Mouse (Mus musculus) spleen, adult 12 weeks (tissue): Measurements from ENCODE around the gene Sh3bgrl2.
A peak's percentile ranks its signal among the peaks of the same experiment; 100 is the strongest.
"Not testable (repeated sequence)": the region's sequence is repeated elsewhere in the genome, so short reads cannot be mapped to it uniquely, and the experiment has no call there.

Experiments
- DNase-seq: peaks from one replicate; pipeline ENCODE4 v3.0.0; 2022; ENCODE audit warnings: low spot score

Gene Sh3bgrl2

DNA sequence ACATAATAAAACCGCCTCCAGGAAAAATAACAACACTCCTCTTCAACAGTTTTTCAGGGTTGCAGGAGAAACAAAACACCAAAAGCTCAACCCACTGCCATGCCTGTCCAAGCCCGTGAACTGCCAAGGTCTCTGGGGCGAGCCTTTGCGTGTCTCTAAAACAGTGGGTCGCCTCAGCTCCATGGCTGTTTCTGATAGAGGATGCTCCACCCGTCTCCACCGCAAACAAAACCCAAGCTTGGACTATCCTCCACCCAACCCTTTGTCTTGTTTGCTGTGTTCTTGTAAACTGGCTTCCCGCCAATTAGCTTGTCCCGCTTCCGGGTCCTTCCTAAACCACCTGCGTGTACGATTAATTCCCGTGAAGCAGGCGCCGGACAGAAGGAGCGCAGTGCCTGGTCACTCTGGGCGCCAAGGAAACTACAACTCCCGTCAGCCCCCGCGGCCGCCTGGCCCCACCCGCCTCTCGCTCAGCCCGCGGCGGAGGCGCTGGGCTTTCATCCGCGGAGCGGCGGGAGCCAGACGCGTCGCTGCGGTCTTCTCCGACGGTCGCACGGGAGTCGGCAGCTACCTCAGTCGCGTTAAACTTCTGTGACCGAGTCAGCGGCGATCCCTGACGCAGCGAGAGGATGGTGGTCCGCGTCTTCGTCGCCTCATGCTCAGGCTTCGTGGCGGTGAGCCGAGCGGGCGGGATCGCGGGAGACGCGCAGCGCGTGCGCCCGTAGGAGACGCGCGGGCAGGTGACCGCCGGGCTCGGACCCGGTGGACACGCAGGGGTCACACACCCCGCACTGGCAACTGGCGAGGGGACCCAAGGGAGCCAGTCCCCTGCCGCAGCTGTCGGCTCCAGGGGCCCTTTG, at the start of gene Sh3bgrl2:
Sh3bgrl2 (plus strand) TSS at position 498 of the 860 bp plus-strand sequence.
- DNase-seq: peak; percentile 42

GRCm38 (mm10) chr9:83519081-83519480, 29.0 kb upstream of the Sh3bgrl2 start:
- DNase-seq: not testable (repeated sequence)

DNA sequence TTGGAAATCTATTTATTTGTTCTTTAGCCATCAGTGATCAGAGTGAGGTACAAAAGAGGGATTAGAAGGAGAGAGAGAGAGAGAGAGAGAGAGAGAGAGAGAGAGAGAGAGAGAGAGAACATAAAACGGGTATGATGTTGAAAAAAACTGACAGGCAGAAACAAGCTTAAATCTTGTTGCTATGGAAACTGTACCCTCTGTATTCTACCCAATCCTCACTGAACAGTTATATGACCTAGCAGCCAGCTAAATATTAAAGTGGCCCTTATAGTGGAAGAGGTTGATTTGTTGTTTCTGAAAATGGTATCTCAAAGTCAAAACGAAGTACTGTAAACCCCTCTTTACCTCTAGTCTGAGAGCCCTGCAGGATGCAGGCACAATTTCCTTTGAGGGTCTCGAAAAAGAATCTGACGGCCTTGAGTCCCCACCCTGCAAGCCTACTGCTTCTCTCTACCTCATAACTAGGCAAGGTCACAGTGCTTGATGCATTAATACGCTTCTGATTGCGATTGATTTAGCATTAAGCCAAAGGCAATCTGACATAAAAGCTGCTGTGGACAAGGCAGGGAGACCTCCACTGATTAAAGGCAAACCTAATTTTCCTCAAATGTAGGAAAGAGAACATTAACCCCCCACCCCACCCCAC, 28.5 kb upstream of the Sh3bgrl2 start:
- DNase-seq: no peak

DNA sequence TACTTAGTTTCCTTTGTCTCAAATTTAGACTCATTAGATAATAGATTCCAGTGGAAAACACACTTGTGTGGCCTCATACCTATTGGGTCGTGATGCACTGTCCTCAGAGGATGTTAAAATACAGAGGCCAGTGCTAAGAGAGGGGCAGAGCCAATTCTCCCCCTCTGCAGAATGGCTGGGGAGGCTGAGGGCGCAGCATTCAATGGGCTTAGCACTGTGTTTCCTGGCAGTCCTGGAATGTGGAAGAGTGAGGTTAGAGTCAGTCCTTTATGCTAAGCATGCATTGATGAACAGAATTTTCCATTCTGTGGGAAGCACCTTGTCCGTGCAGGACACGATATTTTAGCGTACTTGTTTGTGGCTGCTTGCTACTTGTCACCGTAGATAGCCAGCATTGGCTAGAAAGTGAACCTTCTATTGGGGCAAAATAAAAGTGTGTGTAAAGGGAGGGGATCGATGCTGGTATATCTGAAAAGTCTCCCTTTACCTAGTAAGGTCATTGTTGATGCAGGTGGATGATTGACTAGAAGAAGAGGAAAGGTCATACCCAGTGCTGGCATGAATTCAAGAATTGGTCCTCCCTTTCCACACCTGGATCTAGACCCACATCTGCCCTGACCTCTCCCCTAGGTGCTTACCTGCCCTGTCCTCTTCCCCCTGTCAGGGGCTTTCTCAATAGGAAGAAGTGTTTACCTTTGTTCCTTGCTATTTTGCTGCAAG, 20.6 kb upstream of the Sh3bgrl2 start:
- DNase-seq: no peak

GRCm38 (mm10) chr9:83533044-83533769, 14.9 kb upstream of the Sh3bgrl2 start:
- DNase-seq: no peak

DNA sequence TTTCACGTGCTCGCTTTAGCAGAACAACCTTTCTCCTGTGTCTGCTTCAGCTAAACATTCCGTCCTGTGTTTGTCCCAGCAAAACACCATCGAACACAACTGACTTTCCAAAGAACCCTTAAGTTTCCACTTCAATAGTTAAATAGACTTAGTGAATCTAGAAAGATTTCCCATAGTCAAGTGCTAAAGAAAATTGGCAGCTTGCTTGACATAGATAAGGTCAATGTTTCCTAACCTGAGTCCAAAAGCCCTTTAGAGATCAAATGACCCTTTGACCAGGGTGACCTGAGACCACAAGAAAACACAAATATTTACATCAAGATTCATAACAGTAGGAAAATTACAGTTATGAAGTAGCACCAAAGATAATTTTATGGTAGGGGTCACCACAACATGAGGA, 11.2 kb upstream of the Sh3bgrl2 start:
- no peak for DNase-seq

- no peak for DNase-seq
Observed at GRCm38 (mm10) chr9:83537510-83537909, 10.6 kb upstream of the Sh3bgrl2 start.

GRCm38 (mm10) chr9:83537921-83538536, 10.1 kb upstream of the Sh3bgrl2 start:
- DNase-seq: no peak

DNA sequence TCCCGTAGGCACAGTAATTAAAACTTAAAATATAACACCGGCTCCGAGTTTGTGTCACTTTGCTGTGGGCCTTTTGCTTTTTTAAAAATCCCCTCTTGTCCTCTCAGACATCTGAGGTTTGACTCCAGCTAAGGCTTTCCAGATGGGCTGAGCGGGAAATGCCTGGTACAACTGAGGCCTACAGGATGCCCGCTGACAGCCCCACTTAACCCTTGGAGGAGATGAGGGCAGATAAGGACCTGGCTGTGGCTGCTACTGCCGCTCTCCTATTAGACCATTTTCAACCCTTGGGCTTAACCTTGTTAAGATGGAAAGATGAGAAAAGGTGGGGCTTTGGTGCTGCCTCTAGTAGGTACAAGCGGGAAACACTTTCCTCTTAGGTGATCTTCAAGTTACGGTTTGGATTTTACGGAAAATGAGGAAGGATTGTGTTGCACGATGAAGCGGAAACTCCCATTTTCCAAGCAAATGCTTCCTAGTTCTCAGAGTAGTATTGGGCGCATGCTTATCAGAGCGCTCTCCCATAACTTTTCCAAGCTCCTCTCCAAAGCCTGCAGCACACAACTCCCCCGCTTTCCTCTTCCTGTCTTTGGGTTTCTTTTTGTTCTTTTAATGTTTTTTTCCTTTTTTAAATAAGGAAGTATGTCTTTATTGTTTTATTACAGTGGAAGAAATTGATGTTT, 8.2 kb upstream of the Sh3bgrl2 start:
- no peak for DNase-seq

DNA sequence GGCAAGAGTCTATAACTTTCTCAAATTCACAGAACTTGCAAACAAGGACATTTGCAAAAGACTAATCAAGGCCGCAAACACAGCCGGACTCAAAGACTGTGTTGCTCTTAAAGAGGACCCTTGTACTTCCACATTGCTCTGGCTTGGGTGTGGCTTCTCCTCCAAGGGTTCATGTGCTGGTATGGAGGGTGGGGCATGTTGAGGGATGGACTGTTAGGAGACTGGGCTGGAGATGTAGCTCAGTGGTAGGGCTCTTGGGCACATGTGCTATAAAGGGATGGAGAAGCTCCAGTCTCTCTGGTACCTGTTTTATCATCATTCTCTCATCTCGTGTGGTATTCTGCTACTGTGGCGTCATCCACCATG, 7.7 kb upstream of the Sh3bgrl2 start:
- DNase-seq: no peak

DNA sequence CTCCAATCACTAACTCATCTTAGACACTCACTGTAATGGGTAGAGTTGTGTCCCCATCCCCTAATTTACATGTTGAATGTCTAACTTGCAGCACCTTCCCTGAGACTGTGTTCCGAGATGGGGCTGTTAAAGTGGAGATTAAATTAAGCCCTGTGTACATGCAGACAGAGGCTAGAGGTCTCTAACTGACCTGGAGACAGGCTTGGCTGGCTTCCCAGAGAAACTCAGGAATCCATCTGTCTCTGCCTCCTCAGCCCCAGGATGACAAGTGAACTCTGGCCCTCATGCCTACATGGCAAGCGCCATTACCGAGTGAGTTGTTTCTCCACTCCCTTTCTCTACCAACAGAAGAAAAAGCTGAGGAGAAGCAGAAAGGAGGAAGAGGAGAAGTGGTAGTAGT, 7.2 kb upstream of the Sh3bgrl2 start:
- no peak for DNase-seq

DNA sequence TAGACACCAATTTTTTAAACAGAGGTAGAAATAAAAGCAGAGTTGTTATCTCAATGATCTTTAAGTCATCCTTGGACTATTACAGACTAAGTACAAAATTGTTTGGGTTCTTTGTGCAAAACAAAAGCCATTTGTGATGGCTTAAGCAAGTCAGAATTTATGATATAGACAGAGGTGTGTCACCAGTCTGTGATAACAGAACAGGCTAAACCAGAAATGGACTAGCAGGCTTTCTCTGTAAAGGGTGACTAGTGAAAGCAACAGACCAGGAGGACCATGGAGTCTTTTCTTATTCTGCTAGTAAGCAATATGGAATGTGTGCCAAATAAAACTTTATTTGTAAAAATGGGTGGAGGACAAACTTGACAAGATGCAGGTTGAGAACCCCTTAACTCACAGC, 2.9 kb upstream of the Sh3bgrl2 start:
- DNase-seq: no peak

DNA sequence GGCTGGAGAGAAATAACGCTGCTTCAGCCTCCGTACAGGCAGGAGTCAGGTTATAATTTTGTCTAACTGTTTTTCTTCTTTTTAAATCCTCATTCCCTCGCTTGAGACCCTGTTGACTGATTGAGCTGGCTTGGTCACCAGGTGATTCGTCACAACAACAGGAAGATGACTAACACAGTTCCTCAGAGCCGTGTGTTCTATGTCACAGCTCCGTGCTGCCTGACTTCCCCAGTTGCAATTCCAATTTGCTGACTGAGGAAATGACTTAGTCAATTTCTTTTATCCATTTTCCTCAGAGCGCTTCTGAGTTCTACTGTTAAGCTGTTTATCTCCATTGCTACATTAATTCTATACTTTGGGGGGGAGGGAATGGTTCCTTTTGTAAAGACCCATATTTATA, 1.8 kb upstream of the Sh3bgrl2 start:
- no peak for DNase-seq

GRCm38 (mm10) chr9:83547229-83547628, 898 bp upstream of the Sh3bgrl2 start:
- DNase-seq: no peak

GRCm38 (mm10) chr9:83549866-83550265, 1.7 kb downstream of the Sh3bgrl2 start:
- no peak for DNase-seq

GRCm38 (mm10) chr9:83551116-83551515, 3.0 kb downstream of the Sh3bgrl2 start:
- no peak for DNase-seq

- DNase-seq: no peak
Observed at GRCm38 (mm10) chr9:83551632-83552031, 3.5 kb downstream of the Sh3bgrl2 start.

- DNase-seq: no peak
Observed at GRCm38 (mm10) chr9:83555580-83555979, 7.5 kb downstream of the Sh3bgrl2 start.

- DNase-seq: no peak
Observed at GRCm38 (mm10) chr9:83556236-83556635, 8.1 kb downstream of the Sh3bgrl2 start.

DNA sequence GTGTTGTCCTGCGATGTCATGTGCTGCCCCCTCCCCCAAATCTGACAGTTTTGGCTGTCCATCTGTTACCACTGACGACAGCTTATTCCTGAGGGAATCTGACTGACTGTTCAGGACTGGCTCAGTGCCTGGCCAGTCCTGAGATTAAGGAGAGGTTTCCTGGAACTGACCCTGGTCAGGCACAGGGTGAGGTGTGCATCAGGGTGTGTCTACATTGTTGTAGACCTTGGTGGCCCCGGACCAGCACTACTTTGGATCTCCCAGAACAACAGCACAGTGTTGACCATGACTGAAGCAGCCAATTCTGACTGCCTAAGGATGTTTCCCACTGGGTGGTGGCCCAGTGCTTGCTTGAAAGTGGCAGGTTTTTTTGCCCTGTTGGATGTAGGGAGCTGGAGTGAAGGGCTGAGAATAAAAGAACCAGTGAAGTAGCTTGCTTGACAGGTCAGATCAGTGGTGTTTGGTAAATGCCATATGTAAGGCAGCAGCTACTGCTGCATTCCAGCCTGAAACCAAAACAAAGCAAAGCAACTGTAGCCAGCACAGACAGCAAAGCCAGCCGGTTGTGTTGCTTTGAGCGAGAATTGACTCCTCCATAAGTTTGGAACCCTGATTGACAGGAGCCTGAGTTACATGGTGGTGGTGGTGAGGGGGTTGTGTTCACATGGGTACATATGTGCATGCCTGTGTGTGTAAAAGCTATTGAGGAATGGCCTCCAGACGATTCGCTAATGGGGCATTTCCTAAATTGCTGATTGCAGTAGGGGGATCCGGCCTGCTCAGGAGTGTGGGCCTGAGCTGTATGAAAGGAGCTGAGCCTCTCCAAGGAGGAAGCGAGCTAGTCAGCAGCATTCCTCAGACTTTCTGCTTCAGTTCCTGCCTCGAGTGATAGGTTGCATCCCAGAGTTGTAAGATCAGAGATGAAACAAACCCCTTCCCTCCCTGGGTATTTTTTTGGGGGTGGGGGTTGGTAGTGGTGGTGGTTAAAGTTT, 8.9 kb downstream of the Sh3bgrl2 start:
- DNase-seq: no peak
